Mouse (Mus musculus): ENCODE data around the gene Slc16a11.

Slc16a11 gene

DNA sequence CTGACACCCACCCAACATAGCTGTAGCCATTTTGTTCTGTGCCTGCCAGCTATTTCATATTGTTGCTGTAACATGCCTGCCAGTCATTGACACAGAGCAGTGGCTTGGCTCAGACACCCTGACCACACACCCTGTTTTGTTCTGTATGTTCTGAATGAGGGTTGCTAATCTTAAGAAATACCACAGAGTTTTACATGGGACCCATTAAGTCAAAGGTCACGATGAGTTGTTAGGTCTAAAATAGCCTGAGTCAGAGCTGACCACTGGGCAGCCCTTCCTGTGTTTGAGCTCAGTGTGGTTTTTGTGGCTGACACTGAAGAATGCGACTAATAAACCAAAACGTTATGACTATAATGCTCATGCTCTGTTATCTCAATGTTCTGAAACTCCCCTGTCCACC is 14.2 kb upstream of the Slc16a11 start:
- in situ Hi-C loops (cut with MboI; ENCODE audit: unreplicated experiment in 2 of 2), result loop anchor here in 1 of 2 experiments (10.0 to 25.0 kb wide), 2 partner anchors 244 to 486 kb away; no protein-coding TSS in a partner anchor

DNA sequence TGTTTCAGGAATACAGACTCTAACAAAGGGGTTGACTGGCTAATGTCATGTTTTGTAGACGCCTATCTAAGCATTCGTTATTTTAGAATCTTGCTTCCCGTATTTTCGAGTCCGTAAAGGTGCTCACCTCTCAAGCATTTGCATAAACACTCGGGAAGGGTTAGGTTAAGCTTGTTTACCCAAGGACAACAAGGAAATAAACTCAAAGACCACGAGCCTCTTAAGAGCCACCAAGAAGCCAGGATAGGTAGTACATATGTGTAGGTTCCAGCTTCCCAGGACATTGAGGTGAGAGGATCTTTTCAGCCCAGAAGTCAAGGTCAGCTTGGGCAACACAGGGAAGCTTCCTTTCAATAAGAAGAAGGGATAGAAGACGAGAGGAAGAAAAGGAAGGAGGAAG is 13.4 kb upstream of the Slc16a11 start:
- in situ Hi-C loops (cut with MboI; ENCODE audit: unreplicated experiment in 2 of 2), result loop anchor here in 1 of 2 experiments (10.0 to 25.0 kb wide), 2 partner anchors 244 to 487 kb away; no protein-coding TSS in a partner anchor

DNA sequence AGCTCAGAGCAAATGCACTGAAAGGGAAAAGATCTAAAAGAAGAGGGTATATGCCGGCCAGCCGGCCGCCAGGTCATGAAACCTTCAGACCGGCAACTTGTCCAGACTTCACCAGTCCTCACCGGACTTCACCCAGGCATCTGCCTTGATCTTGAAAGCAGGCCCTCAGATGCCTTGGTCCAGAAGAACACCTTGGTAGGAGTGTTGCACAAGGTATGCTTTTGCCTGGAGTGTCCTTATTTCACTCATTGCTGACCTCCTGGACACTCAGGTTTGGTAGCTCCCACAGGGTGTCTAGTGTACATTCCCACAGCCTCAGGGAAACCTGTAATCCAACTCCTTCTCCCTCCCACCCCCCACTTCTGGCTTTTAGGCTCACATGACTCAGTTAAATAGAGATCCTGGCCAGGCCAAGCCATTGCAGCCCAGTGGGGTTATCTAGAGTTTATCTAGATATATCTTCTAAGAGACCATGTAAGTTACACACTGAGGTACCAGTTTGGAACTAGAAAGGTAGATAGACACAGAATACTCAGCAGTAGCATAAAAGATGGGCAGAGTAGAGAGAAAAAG is 12.4 kb upstream of the Slc16a11 start:
- in situ Hi-C loops (cut with MboI; ENCODE audit: unreplicated experiment in 2 of 2), result loop anchor here (5.0 to 25.0 kb wide), 3 partner anchors 143 to 513 kb away; partner anchors contain the start of genes Asgr1 (in 1 of the 2), Senp3 (in 1 of the 2), Tnfsf12 (in 1 of the 2) and Tnfsf13 (in 1 of the 2)

DNA sequence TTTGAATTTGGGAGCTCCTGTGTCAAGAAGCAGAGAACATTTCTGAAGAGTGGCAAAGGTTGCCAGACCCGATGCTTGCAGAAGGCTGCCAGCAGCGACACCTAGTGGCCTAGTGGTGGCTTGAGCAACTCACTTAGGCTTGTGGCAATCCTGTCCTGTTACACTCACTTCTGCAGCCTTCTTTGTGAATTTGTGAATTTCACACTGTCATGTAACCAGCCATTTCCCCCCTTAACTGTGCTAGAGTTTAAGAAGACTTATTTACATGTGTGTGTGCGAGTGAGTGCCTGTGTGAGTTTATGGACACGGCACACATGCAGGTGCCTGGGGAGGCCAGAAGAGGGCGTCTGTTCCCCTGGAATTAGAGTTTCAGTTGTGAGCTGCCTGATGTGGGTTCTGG is 10.9 kb upstream of the Slc16a11 start:
- in situ Hi-C loops (cut with MboI; ENCODE audit: unreplicated experiment in 2 of 2), result loop anchor here (5.0 to 25.0 kb wide), 3 partner anchors 144 to 514 kb away; partner anchors contain the start of genes Asgr1 (in 1 of the 2), Senp3 (in 1 of the 2), Tnfsf12 (in 1 of the 2) and Tnfsf13 (in 1 of the 2)

DNA sequence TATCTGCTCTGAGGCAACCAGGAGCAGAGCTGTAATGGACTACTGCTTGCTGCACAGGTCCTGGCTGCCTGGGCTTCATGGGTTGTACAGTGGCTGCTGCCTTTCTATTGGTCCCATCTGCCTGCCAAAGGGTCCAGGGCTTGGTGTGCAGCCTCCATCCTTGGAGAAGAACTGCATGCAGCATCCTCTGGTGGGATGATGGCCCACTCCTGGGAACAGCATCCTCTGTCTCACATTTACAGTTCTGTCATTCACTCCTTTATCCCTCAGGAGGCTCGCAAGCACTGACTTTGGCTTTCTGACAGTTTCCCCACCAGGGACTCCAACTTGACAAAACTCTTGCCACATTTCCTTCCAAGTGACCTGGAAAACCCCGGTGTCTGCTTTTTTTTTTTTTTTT is 5.8 kb upstream of the Slc16a11 start:
- in situ Hi-C loops (cut with MboI; ENCODE audit: unreplicated experiment in 2 of 2), result loop anchor here (10.0 to 25.0 kb wide), 2 partner anchors 152 to 520 kb away; partner anchors contain the start of genes Asgr1 (in 1 of the 2), Senp3 (in 1 of the 2), Tnfsf12 (in 1 of the 2) and Tnfsf13 (in 1 of the 2)

DNA sequence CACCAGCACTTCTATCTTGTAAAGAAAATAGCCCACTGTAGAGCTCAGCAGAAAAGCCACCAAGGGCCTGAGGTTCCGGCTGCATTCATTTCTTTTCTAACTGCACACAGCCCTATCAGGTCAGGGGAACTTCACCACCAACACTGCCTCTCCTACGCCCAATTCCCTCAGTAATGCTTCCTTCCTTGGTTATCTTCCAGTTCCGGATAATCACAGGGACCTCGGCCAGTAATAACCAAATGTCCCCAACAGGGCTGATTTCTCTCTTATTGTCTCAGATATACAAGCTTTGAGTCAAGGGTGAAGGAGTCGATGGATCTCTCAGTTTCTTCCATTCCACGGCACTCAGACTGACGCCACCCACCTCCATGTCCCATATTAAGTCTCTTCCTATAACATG is 5.3 kb upstream of the Slc16a11 start:
- in situ Hi-C loops (cut with MboI; ENCODE audit: unreplicated experiment in 2 of 2), result loop anchor here (10.0 to 25.0 kb wide), 2 partner anchors 152 to 520 kb away; partner anchors contain the start of genes Asgr1 (in 1 of the 2), Senp3 (in 1 of the 2), Tnfsf12 (in 1 of the 2) and Tnfsf13 (in 1 of the 2)

DNA sequence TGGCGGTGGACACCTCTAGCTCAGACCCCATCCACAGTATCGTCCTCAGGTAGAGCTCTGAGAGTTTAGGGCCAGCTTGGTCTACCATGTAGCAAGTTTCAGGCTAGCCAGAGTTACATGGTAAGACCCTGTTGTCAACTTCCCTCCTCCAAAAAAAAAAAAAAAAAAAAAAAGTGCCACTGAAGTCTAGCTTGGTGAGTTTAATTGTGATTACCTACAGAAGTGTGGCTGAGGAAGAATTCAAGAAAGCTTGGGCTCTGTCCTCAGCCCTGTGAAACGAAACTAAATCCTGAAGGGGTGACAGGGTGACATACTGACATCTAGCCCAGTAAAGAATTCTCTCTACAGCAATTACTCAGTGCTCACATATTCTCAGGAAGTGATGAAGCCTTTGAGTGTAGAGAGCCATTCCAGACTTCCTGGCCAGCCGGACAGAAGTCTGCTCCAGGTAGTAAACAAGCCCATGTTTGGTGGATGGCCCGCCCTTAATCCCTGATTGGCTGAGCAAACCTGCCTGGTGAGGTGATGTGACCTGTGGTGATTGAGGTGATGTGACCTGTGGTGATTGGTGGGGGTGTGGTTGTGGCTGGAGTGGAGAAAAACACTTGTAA is 3.7 kb upstream of the Slc16a11 start:
- in situ Hi-C loops (cut with MboI; ENCODE audit: unreplicated experiment in 2 of 2), result loop anchor here (10.0 to 25.0 kb wide), 2 partner anchors 154 to 522 kb away; partner anchors contain the start of genes Asgr1 (in 1 of the 2), Senp3 (in 1 of the 2), Tnfsf12 (in 1 of the 2) and Tnfsf13 (in 1 of the 2)

DNA sequence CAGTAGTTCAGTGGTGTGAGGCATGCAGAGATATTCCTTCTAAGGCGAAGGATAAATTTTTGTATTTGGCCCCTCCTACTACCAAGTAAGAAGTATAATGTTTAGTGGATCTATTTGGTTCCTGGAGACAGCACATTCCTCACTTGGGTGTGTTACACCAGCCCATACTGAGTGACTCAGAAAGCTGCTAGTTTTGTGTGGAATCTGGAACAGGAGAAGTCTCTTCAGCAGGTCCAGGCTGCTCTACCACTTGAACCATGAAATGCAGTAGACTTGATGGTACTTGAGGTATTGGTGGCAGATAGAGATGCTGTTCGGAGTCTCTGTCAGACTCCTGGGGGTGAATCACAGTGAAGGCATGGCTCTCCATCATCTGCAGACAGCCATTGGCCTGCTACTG is 1.9 kb upstream of the Slc16a11 start:
- in situ Hi-C loops (cut with MboI; ENCODE audit: unreplicated experiment in 2 of 2), result loop anchor here (10.0 to 25.0 kb wide), 2 partner anchors 336 to 523 kb away; partner anchors contain the start of genes Senp3 (in 1 of the 2), Tmem95 (in 1 of the 2), Tnfsf12 (in 1 of the 2) and Tnfsf13 (in 1 of the 2)

DNA sequence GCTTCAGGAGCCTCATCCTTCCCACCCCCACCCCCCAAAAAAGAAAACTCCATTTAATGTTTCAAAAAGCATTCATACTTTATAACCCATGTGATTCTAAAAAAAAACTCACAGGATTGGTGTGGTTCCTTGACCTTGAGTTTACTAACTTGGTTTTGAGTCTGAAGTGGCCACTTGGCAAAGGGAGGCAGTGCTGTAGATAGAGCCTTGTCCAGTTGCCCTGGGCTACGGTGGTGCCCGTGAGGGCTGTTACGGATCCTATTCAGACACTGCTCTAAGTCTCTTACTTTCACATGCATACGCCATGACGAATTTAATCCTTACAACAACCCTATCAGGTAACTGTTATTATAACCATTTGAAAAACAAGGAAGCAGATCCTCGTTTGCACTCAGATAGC is 580 bp upstream of the Slc16a11 start:
- in situ Hi-C loops (cut with MboI; ENCODE audit: unreplicated experiment in 2 of 2), result loop anchor here (10.0 to 25.0 kb wide), 2 partner anchors 337 to 525 kb away; partner anchors contain the start of genes Senp3 (in 1 of the 2), Tmem95 (in 1 of the 2), Tnfsf12 (in 1 of the 2) and Tnfsf13 (in 1 of the 2)

DNA sequence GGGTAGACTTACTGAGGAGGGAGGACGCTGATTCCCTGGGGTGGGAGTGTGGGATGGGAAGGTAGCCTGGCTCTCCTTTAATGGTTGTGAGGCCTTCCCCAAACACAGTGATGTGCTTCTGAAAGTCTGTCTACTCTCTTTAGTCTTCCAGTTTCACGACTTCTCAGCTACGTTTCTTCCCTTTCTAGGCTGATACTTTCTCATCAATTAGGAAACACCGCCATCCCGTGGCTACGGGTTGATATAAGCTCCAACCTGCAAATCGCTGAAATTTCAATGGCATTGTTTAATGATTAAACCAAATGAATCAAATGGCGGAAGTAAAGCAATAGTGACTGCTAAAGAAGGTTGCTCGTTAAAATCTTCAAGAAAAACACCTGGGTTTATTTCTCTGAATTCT is 344 bp downstream of the Slc16a11 start:
- in situ Hi-C loops (cut with MboI; ENCODE audit: unreplicated experiment in 2 of 2), result loop anchor here (10.0 to 25.0 kb wide), 2 partner anchors 338 to 526 kb away; partner anchors contain the start of genes Senp3 (in 1 of the 2), Tmem95 (in 1 of the 2), Tnfsf12 (in 1 of the 2) and Tnfsf13 (in 1 of the 2)

DNA sequence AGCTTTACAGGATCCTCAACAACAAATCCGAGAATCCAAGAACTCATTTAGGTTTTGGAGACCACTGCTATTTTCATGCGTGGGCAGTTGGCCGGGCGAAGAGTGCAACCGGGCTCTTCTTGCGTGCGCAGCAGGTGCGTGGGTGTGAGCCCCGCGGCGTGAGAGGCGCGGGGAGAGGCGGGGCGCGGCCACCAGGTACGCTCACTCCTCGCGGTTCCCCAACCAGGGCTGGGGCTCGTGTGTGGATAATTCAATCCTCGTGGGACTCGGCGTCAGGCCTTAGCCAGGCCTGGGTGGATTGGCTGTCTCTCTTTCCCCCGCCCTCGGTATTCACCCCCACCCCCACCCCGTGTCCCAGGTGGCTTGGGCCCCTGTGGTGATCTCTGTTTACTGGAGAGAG is 1.2 kb downstream of the Slc16a11 start:
- in situ Hi-C loops (cut with MboI; ENCODE audit: unreplicated experiment in 2 of 2), result loop anchor here (10.0 to 25.0 kb wide), 2 partner anchors 339 to 526 kb away; partner anchors contain the start of genes Senp3 (in 1 of the 2), Tmem95 (in 1 of the 2), Tnfsf12 (in 1 of the 2) and Tnfsf13 (in 1 of the 2)

DNA sequence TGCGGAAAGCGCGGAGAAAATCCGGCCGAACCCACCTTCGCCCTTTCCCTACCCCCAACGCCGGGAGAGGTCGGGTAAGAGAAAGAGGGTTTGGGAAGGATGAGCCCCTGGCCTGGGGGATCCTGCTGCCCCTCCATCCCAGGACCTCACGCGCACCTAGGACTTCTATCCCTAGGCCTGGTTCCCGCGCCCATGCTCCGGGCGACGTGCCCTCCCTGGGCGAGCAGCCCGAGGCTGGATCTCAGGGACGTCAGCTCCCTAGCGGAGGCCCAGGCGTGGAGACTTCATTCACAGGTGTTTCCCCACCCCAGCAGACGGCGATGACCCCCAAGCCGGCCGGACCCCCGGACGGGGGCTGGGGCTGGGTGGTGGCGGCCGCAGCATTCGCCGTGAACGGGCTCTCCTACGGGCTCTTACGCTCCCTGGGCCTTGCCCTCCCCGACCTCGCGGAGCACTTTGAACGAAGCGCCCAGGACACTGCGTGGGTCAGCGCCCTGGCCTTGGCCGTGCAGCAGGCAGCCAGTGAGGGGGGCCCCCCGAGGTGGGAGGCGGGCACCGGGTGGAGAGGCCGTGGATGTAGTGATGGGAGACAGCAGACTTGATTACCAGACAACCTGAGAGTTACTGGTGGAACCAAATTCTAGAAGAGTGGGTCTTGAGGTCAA is 1.8 kb downstream of the Slc16a11 start:
- in situ Hi-C loops (cut with MboI; ENCODE audit: unreplicated experiment in 2 of 2), result loop anchor here (10.0 to 25.0 kb wide), 2 partner anchors 340 to 527 kb away; partner anchors contain the start of genes Senp3 (in 1 of the 2), Tmem95 (in 1 of the 2), Tnfsf12 (in 1 of the 2) and Tnfsf13 (in 1 of the 2)

DNA sequence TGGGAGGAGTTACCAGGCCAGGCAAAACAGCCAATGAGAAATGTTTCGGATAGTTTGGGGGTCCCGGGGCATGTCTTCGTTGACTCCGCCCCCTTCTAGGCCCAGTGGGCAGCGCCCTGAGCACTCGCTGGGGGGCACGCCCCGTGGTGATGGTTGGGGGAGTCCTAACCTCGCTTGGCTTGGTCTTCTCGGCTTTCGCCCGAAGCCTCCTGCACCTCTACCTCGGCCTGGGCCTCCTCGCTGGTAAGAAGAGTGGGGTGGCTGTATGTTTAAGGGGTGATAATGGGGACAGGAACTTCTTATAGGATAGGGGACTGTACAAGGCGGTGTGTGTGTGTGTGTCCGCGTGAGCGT is 2.3 kb downstream of the Slc16a11 start:
- in situ Hi-C loops (cut with MboI; ENCODE audit: unreplicated experiment in 2 of 2), result loop anchor here (10.0 to 25.0 kb wide), 2 partner anchors 340 to 528 kb away; partner anchors contain the start of genes Senp3 (in 1 of the 2), Tmem95 (in 1 of the 2), Tnfsf12 (in 1 of the 2) and Tnfsf13 (in 1 of the 2)

DNA sequence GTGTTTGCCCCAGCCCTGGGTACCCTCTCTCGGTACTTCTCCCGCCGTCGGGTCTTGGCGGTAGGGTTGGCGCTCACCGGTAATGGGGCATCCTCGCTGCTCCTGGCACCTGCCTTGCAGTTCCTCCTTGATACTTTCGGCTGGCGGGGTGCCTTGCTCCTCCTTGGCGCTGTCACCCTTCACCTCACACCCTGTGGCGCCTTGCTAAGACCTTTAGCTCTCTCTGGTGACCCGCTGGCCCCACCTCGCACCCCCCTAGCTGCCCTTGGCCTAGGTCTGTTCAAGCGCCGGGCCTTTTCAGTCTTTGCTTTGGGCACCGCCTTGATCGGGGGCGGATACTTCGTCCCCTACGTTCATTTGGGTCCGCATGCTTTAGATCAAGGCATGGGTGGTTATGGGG is 2.7 kb downstream of the Slc16a11 start:
- in situ Hi-C loops (cut with MboI; ENCODE audit: unreplicated experiment in 2 of 2), result loop anchor here (10.0 to 25.0 kb wide), 2 partner anchors 340 to 528 kb away; partner anchors contain the start of genes Senp3 (in 1 of the 2), Tmem95 (in 1 of the 2), Tnfsf12 (in 1 of the 2) and Tnfsf13 (in 1 of the 2)

DNA sequence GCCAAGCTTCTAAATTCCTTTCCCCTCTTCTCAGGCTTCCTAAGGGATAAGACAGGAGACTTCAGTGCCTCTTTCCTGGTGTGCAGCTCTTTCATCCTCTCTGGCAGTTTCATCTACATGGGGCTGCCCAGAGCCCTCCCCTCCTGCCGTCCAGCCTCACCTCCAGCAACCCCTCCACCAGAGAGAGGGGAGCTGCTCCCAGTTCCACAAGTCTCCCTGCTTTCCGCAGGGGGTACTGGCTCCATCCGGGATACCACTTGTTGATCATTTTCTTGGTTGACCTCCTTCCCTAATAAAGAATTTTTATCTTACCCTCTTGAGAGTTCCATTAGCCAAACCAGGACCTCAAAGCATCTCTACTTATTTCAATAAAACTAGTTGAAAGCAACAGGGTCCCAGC is 3.6 kb downstream of the Slc16a11 start:
- in situ Hi-C loops (cut with MboI; ENCODE audit: unreplicated experiment in 2 of 2), result loop anchor here (10.0 to 25.0 kb wide), 2 partner anchors 341 to 529 kb away; partner anchors contain the start of genes Senp3 (in 1 of the 2), Tmem95 (in 1 of the 2), Tnfsf12 (in 1 of the 2) and Tnfsf13 (in 1 of the 2)

DNA sequence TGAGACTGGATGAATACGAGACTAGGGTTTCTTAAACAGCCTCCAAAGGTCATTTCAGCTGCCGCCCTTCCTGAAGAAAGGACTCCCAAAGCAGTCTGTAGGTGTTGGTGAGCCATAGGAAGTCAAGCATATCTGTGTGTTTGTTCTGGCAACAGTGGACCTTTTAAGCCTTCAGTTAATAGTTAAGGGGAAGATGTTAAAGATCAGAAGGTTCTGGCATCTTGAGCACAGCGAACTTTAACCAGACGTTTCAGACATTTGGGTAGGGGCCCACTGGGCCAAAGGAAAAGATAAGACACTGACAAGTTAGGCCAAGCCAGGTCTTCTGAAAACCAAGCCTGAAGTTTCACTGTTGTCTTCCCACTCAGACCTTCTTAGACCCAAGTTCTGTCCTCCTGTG is 5.5 kb downstream of the Slc16a11 start:
- in situ Hi-C loops (cut with MboI; ENCODE audit: unreplicated experiment in 2 of 2), result loop anchor here (10.0 to 25.0 kb wide), 2 partner anchors 343 to 531 kb away; partner anchors contain the start of genes Senp3 (in 1 of the 2), Tmem95 (in 1 of the 2), Tnfsf12 (in 1 of the 2) and Tnfsf13 (in 1 of the 2)

DNA sequence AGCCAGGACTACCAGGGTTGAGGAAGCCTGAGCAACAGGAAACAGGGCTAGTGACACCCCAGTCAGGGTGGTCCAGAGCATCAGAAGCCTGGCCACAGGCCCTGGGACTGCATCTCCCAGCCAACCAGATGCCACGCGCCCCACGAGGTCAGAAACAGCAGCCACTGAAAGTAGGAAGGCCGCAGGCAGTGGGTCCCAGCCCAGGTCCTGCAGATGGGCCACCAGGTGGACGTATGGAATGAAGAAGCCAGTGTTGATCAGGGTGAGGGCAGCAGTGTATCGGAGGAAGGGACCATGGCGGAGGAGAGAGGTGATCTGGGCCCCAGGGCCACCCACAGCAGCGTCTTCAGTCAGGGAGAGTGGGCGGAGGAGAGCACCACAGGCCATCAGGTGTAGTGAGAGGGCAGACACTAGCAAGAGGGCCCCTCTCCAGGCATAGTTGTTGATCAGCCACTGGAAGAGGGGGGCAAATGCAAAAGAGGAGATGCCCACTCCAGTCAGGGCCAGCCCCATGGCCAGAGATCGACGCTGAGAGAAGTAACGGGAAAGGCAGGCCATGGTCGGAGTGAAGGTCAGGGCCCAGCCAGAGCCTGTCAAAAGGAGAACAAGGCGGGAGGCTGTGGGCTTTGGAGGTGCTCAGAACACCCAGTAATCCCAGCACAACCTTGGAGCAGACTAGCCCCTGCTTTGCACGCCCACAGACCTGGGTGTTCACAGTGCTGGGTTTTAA is 6.4 kb downstream of the Slc16a11 start:
- in situ Hi-C loops (cut with MboI; ENCODE audit: unreplicated experiment in 2 of 2), result loop anchor here (10.0 to 25.0 kb wide), 2 partner anchors 344 to 532 kb away; partner anchors contain the start of genes Senp3 (in 1 of the 2), Tmem95 (in 1 of the 2), Tnfsf12 (in 1 of the 2) and Tnfsf13 (in 1 of the 2)

DNA sequence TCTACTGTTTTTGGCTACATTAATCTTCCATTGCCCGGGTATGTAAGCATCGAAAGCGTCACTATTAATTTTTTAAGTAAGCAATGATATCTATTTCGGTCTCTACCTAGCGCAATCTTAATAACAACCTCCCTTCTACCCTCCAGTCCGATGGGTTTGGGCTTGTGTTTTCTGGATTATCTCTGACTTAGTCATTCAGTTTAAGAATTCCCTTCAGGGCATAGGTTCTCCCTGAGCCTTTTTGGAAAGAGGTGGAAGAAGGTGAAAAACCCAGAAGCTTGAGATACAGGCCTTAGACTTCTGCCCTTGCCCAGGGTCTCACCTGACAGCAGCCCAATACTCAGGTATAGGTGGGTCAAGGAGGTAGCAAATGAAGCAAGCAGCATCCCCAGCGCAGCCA is 7.3 kb downstream of the Slc16a11 start:
- in situ Hi-C loops (cut with MboI; ENCODE audit: unreplicated experiment in 2 of 2), result loop anchor here (10.0 to 25.0 kb wide), 2 partner anchors 345 to 533 kb away; partner anchors contain the start of genes Senp3 (in 1 of the 2), Tmem95 (in 1 of the 2), Tnfsf12 (in 1 of the 2) and Tnfsf13 (in 1 of the 2)
